Mouse (Mus musculus) spleen, adult 2 months (tissue): ENCODE measurements around the gene Htatsf1.

ENCODE experiments used
- CTCF ChIP-seq: fragments of 200-500 bp; IDR thresholded peaks from 2 replicates; pipeline ENCODE4 v1.5.1; 2011; ENCODE audit warnings: mild to moderate bottlenecking, inconsistent platforms; ENCODE audit not compliant: insufficient read depth, insufficient read length, insufficient replicate concordance; ENCODE audit errors: extremely low read depth
- POLR2A ChIP-seq: fragments of 200-500 bp; IDR thresholded peaks from 2 replicates; pipeline ENCODE4 v1.6.1; 2011; ENCODE audit warnings: low read depth, low read length, inconsistent platforms

- TF ChIP-seq POLR2A (no peak), CTCF (no peak)
These were observed 28.1 kb downstream of the Htatsf1 start for GRCm38 (mm10) chrX:57081496-57081895.
